Mouse (Mus musculus) ES-Bruce4 (cell line): ENCODE data around the gene Foxa3.

Source experiments
- CTCF ChIP-seq: IDR thresholded peaks from one replicate; pipeline ENCODE4 v1.8.1; 2011; ENCODE audit warnings: low read depth, low read length
- EP300 ChIP-seq: IDR thresholded peaks from 2 replicates; pipeline ENCODE4 v1.6.1; 2011; ENCODE audit warnings: low read depth, low read length; ENCODE audit not compliant: insufficient read depth
- POLR2A ChIP-seq: IDR thresholded peaks from one replicate; pipeline ENCODE4 v1.8.1; 2011; ENCODE audit warnings: low read length; ENCODE audit not compliant: insufficient read depth

- peak; percentile 85 for TF ChIP-seq CTCF
- no peak for TF ChIP-seq EP300
- no peak for TF ChIP-seq POLR2A
Observed at GRCm38 (mm10) chr7:19069500-19069899, 46.2 kb upstream of the Foxa3 start.
